In the genomic region with DNA sequence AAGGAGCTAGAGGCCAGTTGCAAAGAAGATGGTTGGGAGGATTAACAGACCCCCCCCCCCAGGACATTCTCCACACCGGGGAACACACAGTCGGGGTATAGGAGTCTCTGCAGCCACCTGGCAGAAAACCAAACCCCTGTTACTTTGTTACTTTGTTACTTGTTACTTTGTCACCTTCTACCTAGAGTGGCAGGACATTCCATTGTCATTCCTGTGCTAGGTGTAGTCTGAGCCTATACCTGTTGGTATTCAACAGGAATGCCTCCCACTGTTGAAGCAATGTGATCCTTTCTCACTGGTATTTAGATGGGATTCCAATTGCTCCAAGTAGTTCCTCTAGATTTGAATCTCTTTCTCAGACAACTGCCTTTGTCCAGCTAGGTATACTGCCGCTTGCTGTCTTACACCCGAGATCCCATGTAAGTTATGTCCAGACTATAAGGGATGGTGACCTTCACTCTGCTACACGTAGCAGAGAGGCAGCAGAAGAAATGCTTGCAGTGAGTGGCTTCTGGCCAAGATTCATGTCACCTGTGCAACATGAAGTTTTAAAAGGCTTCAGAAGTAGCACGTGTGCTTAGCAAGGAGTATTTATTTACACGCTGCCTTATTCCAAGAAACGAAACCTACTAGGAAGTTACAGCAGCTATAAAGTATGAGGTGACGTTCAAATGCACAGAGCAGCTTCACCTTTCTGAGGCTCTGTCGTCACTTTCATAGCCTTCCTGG, we compare ENCODE assay signal across 16 mouse cellular contexts.
DNase-seq lines count a peak whose midpoint lies in the region; ATAC-seq and TF ChIP-seq lines count a peak whose summit lies in the region.
"Had no signal": no experiment of that assay in that cellular context is flagged by ENCODE, and none has a peak within 500 bp of the region (broad histone marks: within the 10 kb centered on the region; RNA-seq: fewer than 3 reads in every experiment).

No protein-coding gene starts in this region.

- peak overlapping the region; percentile 59 for H3K27ac ChIP-seq in lung, embryonic 15.5 days
- peak overlapping the region; percentile 57 for H3K27ac ChIP-seq in small intestine, adult 2 months (ENCODE audit: insufficient read depth, low read depth, low read length)
- H3K27ac ChIP-seq: embryonic facial prominence, embryonic 13.5 days; forebrain, embryonic 10.5 days; heart, embryonic 15.5 days; hindbrain, embryonic 10.5 days; liver, embryonic 13.5 days; neural tube, embryonic 12.5 days had no signal

- TF ChIP-seq POLR2A in lung, adult 2 months (IDR thresholded peaks at IDR 0.05; ENCODE audit: borderline replicate concordance, extremely low read depth, low read depth, low read length) = no peak
- TF ChIP-seq POLR2A in small intestine, adult 2 months (IDR thresholded peaks at IDR 0.05; ENCODE audit: low read depth, low read length) = no peak

- H3K27me3 ChIP-seq in lung, embryonic 15.5 days = no peaks in the 10 kb centered on the region
- H3K27me3 ChIP-seq in small intestine, adult 2 months (ENCODE audit: control insufficient read depth, insufficient read depth, low read length) = no peaks in the 10 kb centered on the region
- H3K27me3 ChIP-seq: embryonic facial prominence, embryonic 13.5 days; heart, embryonic 15.5 days; liver, embryonic 13.5 days; megakaryocyte, embryonic 14.5 days; neural tube, embryonic 12.5 days; Patski had no signal

- H3K4me1 ChIP-seq in lung, embryonic 15.5 days = peaks cover 17% of the 10 kb centered on the region
- H3K4me1 ChIP-seq in lung, adult 2 months (ENCODE audit: control insufficient read depth, insufficient read depth, low read length) = peaks cover 15% of the 10 kb centered on the region
- peaks cover 18% of the 10 kb centered on the region for H3K4me1 ChIP-seq in small intestine, adult 2 months (ENCODE audit: control insufficient read depth, insufficient read depth, insufficient read length, low read length)
- H3K4me1 ChIP-seq: embryonic facial prominence, embryonic 13.5 days; forebrain, embryonic 10.5 days; hindbrain, embryonic 10.5 days; neural tube, embryonic 12.5 days had no signal

- H3K4me2 ChIP-seq in lung, embryonic 15.5 days = no peak overlapping the region
- H3K4me2 ChIP-seq: embryonic facial prominence, embryonic 13.5 days; heart, embryonic 15.5 days; liver, embryonic 13.5 days; neural tube, embryonic 12.5 days had no signal

- no peak overlapping the region for H3K9ac ChIP-seq in lung, embryonic 15.5 days
- H3K9ac ChIP-seq: embryonic facial prominence, embryonic 13.5 days; heart, embryonic 15.5 days; liver, embryonic 13.5 days; neural tube, embryonic 12.5 days had no signal

- no peaks in the 10 kb centered on the region for H3K9me3 ChIP-seq in lung, embryonic 15.5 days
- H3K9me3 ChIP-seq: embryonic facial prominence, embryonic 13.5 days; forebrain, embryonic 10.5 days; heart, embryonic 15.5 days; hindbrain, embryonic 10.5 days; liver, embryonic 13.5 days; megakaryocyte, embryonic 14.5 days; neural tube, embryonic 12.5 days had no signal

- no peak for DNase-seq in lung, adult 2 months
- DNase-seq in ZHBTc4 (ENCODE audit: low read depth, low spot score) = peak; percentile 74
- peak; percentile 47 to 61 for DNase-seq in kidney, postnatal 25 days
- DNase-seq in retina, postnatal 1 day = no peak
- DNase-seq in left cerebral cortex, adult 11 months (ENCODE audit: low spot score) = no peak
- DNase-seq: cerebellum, adult 18-20 months; liver, embryonic 13.5 days had no signal

- ATAC-seq in lung, embryonic 15.5 days (ENCODE audit: borderline replicate concordance, extremely low read depth, low FRiP score, low TSS enrichment) = no peak

- WGBS in lung, embryonic 15.5 days = 46% methylated on average over 10 of the region's 10 CpGs
- WGBS in lung, adult 2 months = 62% methylated on average over 10 of the region's 10 CpGs
- WGBS in small intestine, adult 2 months = 32% methylated on average over 10 of the region's 10 CpGs

- H3K4me3 ChIP-seq in lung, embryonic 15.5 days = no peak overlapping the region
- no peak overlapping the region for H3K4me3 ChIP-seq in lung, adult 2 months (replicated peaks; ENCODE audit: extremely low read depth, low read depth, low read length)
- H3K4me3 ChIP-seq in small intestine, adult 2 months (ENCODE audit: low read depth, low read length) = no peak overlapping the region
- H3K4me3 ChIP-seq: embryonic facial prominence, embryonic 13.5 days; forebrain, embryonic 10.5 days; heart, embryonic 15.5 days; hindbrain, embryonic 10.5 days; liver, embryonic 13.5 days; neural tube, embryonic 12.5 days had no signal

- no peak for TF ChIP-seq CTCF in lung, adult 2 months (IDR thresholded peaks at IDR 0.05; ENCODE audit: insufficient read depth, low read length)
- TF ChIP-seq CTCF in small intestine, adult 2 months (IDR thresholded peaks at IDR 0.05; ENCODE audit: extremely low read depth, insufficient read length, insufficient replicate concordance, low read depth, low read length) = no peak

- H3K36me3 ChIP-seq in lung, embryonic 15.5 days = no peaks in the 10 kb centered on the region
- H3K36me3 ChIP-seq in small intestine, adult 2 months (ENCODE audit: control insufficient read depth, insufficient read depth, low read length) = no peaks in the 10 kb centered on the region
- H3K36me3 ChIP-seq: embryonic facial prominence, embryonic 13.5 days; forebrain, embryonic 10.5 days; heart, embryonic 15.5 days; hindbrain, embryonic 10.5 days; liver, embryonic 13.5 days; neural tube, embryonic 12.5 days had no signal

Comparison
In these comparisons a context has a peak if more than half of its experiments do, and no peak if none do; other contexts are left out.
1. DNase-seq: peak in ZHBTc4 (single experiment) and kidney, postnatal 25 days (2 of 2); none in lung, adult 2 months (single experiment), retina, postnatal 1 day (single experiment) and left cerebral cortex, adult 11 months (single experiment).